Mouse (Mus musculus) embryonic facial prominence, embryonic 15.5 days (tissue): ENCODE data around the gene Pcgf1. TPM values are rescaled to one million over a fixed set of nuclear protein-coding genes. Genes with fewer than 3 reads are reported as not detected.

Experiments
- ATAC-seq: fragments of 200-750 bp; cut with Nextera tagmentation; 2 replicates; pipeline ENCODE4 v1.8.0; 2017; ENCODE audit warnings: low read depth, moderate TSS enrichment; ENCODE audit not compliant: insufficient number of reproducible peaks, low FRiP score, low TSS enrichment
- H3K27ac ChIP-seq: fragments of 300-500 bp; sonication (generic); replicated peaks from 2 replicates; pipeline ENCODE4 v1.5.1; 2015; ENCODE audit warnings: mild to moderate bottlenecking, inconsistent platforms
- H3K27me3 ChIP-seq: fragments of 300-500 bp; sonication (generic); 2 replicates; pipeline ENCODE4 v1.6.1; 2015; ENCODE audit warnings: inconsistent platforms
- H3K36me3 ChIP-seq: fragments of 300-500 bp; sonication (generic); 2 replicates; pipeline ENCODE4 v1.6.1; 2015; ENCODE audit warnings: mild to moderate bottlenecking, inconsistent platforms
- H3K4me1 ChIP-seq: fragments of 300-500 bp; sonication (generic); 2 replicates; pipeline ENCODE4 v1.6.1; 2015; ENCODE audit warnings: inconsistent platforms
- H3K4me2 ChIP-seq: fragments of 300-500 bp; sonication (generic); replicated peaks from 2 replicates; pipeline ENCODE4 v1.6.1; 2015; ENCODE audit warnings: mild to moderate bottlenecking, inconsistent platforms
- H3K4me3 ChIP-seq: fragments of 300-500 bp; sonication (generic); replicated peaks from 2 replicates; pipeline ENCODE4 v1.5.1; 2015; ENCODE audit warnings: mild to moderate bottlenecking, inconsistent platforms
- H3K9ac ChIP-seq: fragments of 300-500 bp; sonication (generic); 2 replicates; pipeline ENCODE4 v1.6.1; 2015; ENCODE audit warnings: inconsistent platforms
- H3K9me3 ChIP-seq: fragments of 300-500 bp; sonication (generic); replicated peaks from 2 replicates; pipeline ENCODE4 v1.6.1; 2016; ENCODE audit warnings: inconsistent platforms
- WGBS: fragments of 180-500 bp; shearing (Covaris S2); methylation state at CpG from one replicate; pipeline ENCODE4 v1.1.7; 2015; 5-methylcytosine and 5-hydroxymethylcytosine counted together
- polyA plus RNA-seq: library from polyadenylated mRNA; unstranded; fragments of >200 nt; fragmentation: Nextera tagmentation; extraction: Ambion mirVana; gene quantifications from 2 replicates; pipeline ENCODE4 v1.2.1, GENCODE M21; 2015

The Pcgf1 gene
- polyA plus RNA-seq, 1 experiment from 2014 or later, result 39.4 TPM

GRCm38 (mm10) chr6:83107566-83108400 lies 30.1 kb downstream of the Pcgf1 start:
- H3K36me3 ChIP-seq, result peaks cover 9% of the 10 kb centered on the region; the same call in 1 of the 2 replicates
- H3K27me3 ChIP-seq, result no peaks in the 10 kb centered on the region
- WGBS, result 33% methylated on average over 13 of the region's 13 CpGs
- 0 out of 2 replicates have a peak overlapping the region, but pooled peaks have one; percentile 73 for H3K27ac ChIP-seq
- no peak overlapping the region for H3K9ac ChIP-seq
- H3K4me3 ChIP-seq, result peak overlapping the region; percentile 67
- 0 out of 2 replicates have a peak, but pooled peaks have one; percentile 21 for ATAC-seq
- H3K9me3 ChIP-seq, result no peaks in the 10 kb centered on the region
- peak overlapping the region; percentile 88 for H3K4me2 ChIP-seq
- H3K4me1 ChIP-seq, result peaks cover 30% of the 10 kb centered on the region

- no peaks in the 10 kb centered on the region for H3K9me3 ChIP-seq
- H3K9ac ChIP-seq, result peak within 1 kb of the TSS; percentile 68
- H3K4me1 ChIP-seq, result peaks cover 22% of the 10 kb centered on the region
- peak within 1 kb of the TSS; percentile 88 for H3K4me2 ChIP-seq
- peak within 1 kb of the TSS; percentile 73 for H3K27ac ChIP-seq
- peak; percentile 81 for ATAC-seq
- H3K36me3 ChIP-seq, result peaks cover 9% of the 10 kb centered on the region; the same call in 1 of the 2 replicates
- peak within 1 kb of the TSS; percentile 67 for H3K4me3 ChIP-seq
- under 1% methylated on average over 76 of the region's 76 CpGs for WGBS
- H3K27me3 ChIP-seq, result no peaks in the 10 kb centered on the region
Measured at GRCm38 (mm10) chr6:83108762-83109668, 31.3 kb downstream of the Pcgf1 start, which contains the start of gene Mrpl53. Gene Mrpl53 (plus strand): TSS chr6:83109040.

GRCm38 (mm10) chr6:83111510-83112136 lies 34.0 kb downstream of the Pcgf1 start:
- Histone ChIP-seq H3K9me3 (no peaks in the 10 kb centered on the region), H3K27me3 (no peaks in the 10 kb centered on the region), H3K4me2 (no peak overlapping the region), H3K9ac (no peak overlapping the region), H3K36me3 (peaks cover 6% of the 10 kb centered on the region; the same call in 1 of the 2 replicates), H3K4me1 (peaks cover 36% of the 10 kb centered on the region), H3K4me3 (no peak overlapping the region), H3K27ac (no peak overlapping the region)
- WGBS, result 91% methylated on average over 4 of the region's 4 CpGs
- no peak for ATAC-seq

GRCm38 (mm10) chr6:83115011-83115671 lies 37.5 kb downstream of the Pcgf1 start, which contains the start of gene Mogs:
Gene Mogs (plus strand): TSS chr6:83115496.
- ATAC-seq, result peak; percentile 84
- H3K27ac ChIP-seq, result peak within 1 kb of the TSS; percentile 86
- peak within 1 kb of the TSS; percentile 90 for H3K4me3 ChIP-seq
- WGBS, result 1% methylated on average over 47 of the region's 58 CpGs
- peaks cover 38% of the 10 kb centered on the region for H3K4me1 ChIP-seq
- H3K9me3 ChIP-seq, result no peaks in the 10 kb centered on the region
- H3K27me3 ChIP-seq, result no peaks in the 10 kb centered on the region
- peak within 1 kb of the TSS; percentile 86 for H3K9ac ChIP-seq
- peaks cover 31% of the 10 kb centered on the region for H3K36me3 ChIP-seq
- H3K4me2 ChIP-seq, result peak within 1 kb of the TSS; percentile 92

GRCm38 (mm10) chr6:83115682-83116372 lies 38.2 kb downstream of the Pcgf1 start:
- Histone ChIP-seq H3K9me3 (no peaks in the 10 kb centered on the region), H3K27me3 (no peaks in the 10 kb centered on the region), H3K4me3 (peak overlapping the region; percentile 90), H3K27ac (peak overlapping the region; percentile 86), H3K36me3 (peaks cover 31% of the 10 kb centered on the region), H3K4me1 (peaks cover 43% of the 10 kb centered on the region), H3K4me2 (peak overlapping the region; percentile 92), H3K9ac (peak overlapping the region; percentile 86)
- peak; percentile 40 for ATAC-seq
- under 1% methylated on average over 45 of the region's 48 CpGs for WGBS

- Histone ChIP-seq H3K9ac (peak overlapping the region; percentile 86), H3K27ac (peak overlapping the region; percentile 86; the same call in 1 of the 2 replicates), H3K4me3 (peak overlapping the region; percentile 90), H3K4me2 (peak overlapping the region; percentile 92), H3K9me3 (no peaks in the 10 kb centered on the region), H3K36me3 (peaks cover 31% of the 10 kb centered on the region), H3K27me3 (no peaks in the 10 kb centered on the region), H3K4me1 (peaks cover 43% of the 10 kb centered on the region)
- no peak for ATAC-seq
- WGBS, result 73% methylated on average over 11 of the region's 11 CpGs
Measured at GRCm38 (mm10) chr6:83116373-83117164, 38.9 kb downstream of the Pcgf1 start.

GRCm38 (mm10) chr6:83117165-83117438 lies 39.4 kb downstream of the Pcgf1 start:
- Histone ChIP-seq H3K9me3 (no peaks in the 10 kb centered on the region), H3K4me1 (peaks cover 46% of the 10 kb centered on the region), H3K9ac (no peak overlapping the region), H3K4me2 (no peak overlapping the region), H3K27ac (no peak overlapping the region), H3K36me3 (peaks cover 31% of the 10 kb centered on the region), H3K27me3 (no peaks in the 10 kb centered on the region), H3K4me3 (no peak overlapping the region)
- WGBS, result 77% methylated on average over 4 of the region's 4 CpGs
- ATAC-seq, result no peak

GRCm38 (mm10) chr6:83117616-83118015 lies 39.9 kb downstream of the Pcgf1 start:
- Histone ChIP-seq H3K4me3 (no peak overlapping the region), H3K27me3 (no peaks in the 10 kb centered on the region), H3K36me3 (peaks cover 31% of the 10 kb centered on the region), H3K9ac (no peak overlapping the region), H3K27ac (no peak overlapping the region), H3K4me1 (peaks cover 52% of the 10 kb centered on the region), H3K4me2 (no peak overlapping the region), H3K9me3 (no peaks in the 10 kb centered on the region)
- no peak for ATAC-seq
- 86% methylated on average over 13 of the region's 13 CpGs for WGBS

- no peak overlapping the region for H3K4me2 ChIP-seq
- WGBS, result 81% methylated on average over 11 of the region's 11 CpGs
- H3K27me3 ChIP-seq, result no peaks in the 10 kb centered on the region
- no peak overlapping the region for H3K9ac ChIP-seq
- H3K4me3 ChIP-seq, result no peak overlapping the region
- H3K36me3 ChIP-seq, result peaks cover 31% of the 10 kb centered on the region
- H3K4me1 ChIP-seq, result peaks cover 58% of the 10 kb centered on the region
- H3K27ac ChIP-seq, result no peak overlapping the region
- H3K9me3 ChIP-seq, result no peaks in the 10 kb centered on the region
- ATAC-seq, result no peak
Measured at GRCm38 (mm10) chr6:83118369-83118768, 40.7 kb downstream of the Pcgf1 start.
